Mouse (Mus musculus) neural tube, embryonic 12.5 days (tissue): ENCODE data around the gene Tenm4. TPM values are rescaled to one million over a fixed set of nuclear protein-coding genes. Genes with fewer than 3 reads are reported as not detected.

Source experiments
- ATAC-seq: fragments of 200-750 bp; cut with Nextera tagmentation; 2 replicates; pipeline ENCODE4 v1.8.0; 2017; ENCODE audit warnings: low read depth, mild to moderate bottlenecking, moderate TSS enrichment, moderate library complexity; ENCODE audit not compliant: low FRiP score
- H3K27ac ChIP-seq: fragments of 300-500 bp; sonication (generic); 2 replicates; pipeline ENCODE4 v1.5.1; 2016
- H3K27me3 ChIP-seq: fragments of 300-500 bp; sonication (generic); replicated peaks from 2 replicates; pipeline ENCODE4 v1.6.1; 2016; ENCODE audit warnings: mild to moderate bottlenecking
- H3K36me3 ChIP-seq: fragments of 300-500 bp; sonication (generic); 2 replicates; pipeline ENCODE4 v1.6.1; 2016; ENCODE audit warnings: mild to moderate bottlenecking
- H3K4me1 ChIP-seq: fragments of 300-500 bp; sonication (generic); 2 replicates; pipeline ENCODE4 v1.6.1; 2016
- H3K4me2 ChIP-seq: fragments of 300-500 bp; sonication (generic); replicated peaks from 2 replicates; pipeline ENCODE4 v1.6.1; 2016; ENCODE audit warnings: mild to moderate bottlenecking
- H3K4me3 ChIP-seq: fragments of 300-500 bp; sonication (generic); 2 replicates; pipeline ENCODE4 v1.5.1; 2016
- H3K9ac ChIP-seq: fragments of 300-500 bp; sonication (generic); 2 replicates; pipeline ENCODE4 v1.6.1; 2016; ENCODE audit warnings: mild to moderate bottlenecking
- H3K9me3 ChIP-seq: fragments of 300-500 bp; sonication (generic); 2 replicates; pipeline ENCODE4 v1.6.1; 2016; ENCODE audit warnings: mild to moderate bottlenecking
- WGBS: fragments of 180-500 bp; shearing (Covaris S2); methylation state at CpG from one replicate; pipeline ENCODE4 v1.1.7; 2016; 5-methylcytosine and 5-hydroxymethylcytosine counted together
- polyA plus RNA-seq: library from polyadenylated mRNA; unstranded; fragments of >200 nt; fragmentation: Nextera tagmentation; extraction: Ambion mirVana; gene quantifications from 2 replicates; pipeline ENCODE4 v1.2.1, GENCODE M21; 2016

The Tenm4 gene
- polyA plus RNA-seq, 1 experiment from 2014 or later, result 33.0 TPM

GRCm38 (mm10) chr7:96270684-96271083 is 99.6 kb downstream of the Tenm4 start:
- Histone ChIP-seq H3K4me2 (no peak overlapping the region), H3K9ac (no peak overlapping the region), H3K36me3 (no peaks in the 10 kb centered on the region), H3K27me3 (no peaks in the 10 kb centered on the region), H3K4me1 (no peaks in the 10 kb centered on the region), H3K27ac (no peak overlapping the region), H3K9me3 (0 out of 2 replicates have a peak, but pooled peaks cover 3% of the 10 kb centered on the region), H3K4me3 (no peak overlapping the region)
- WGBS, result 63% methylated on average over 4 of the region's 4 CpGs
- ATAC-seq, result no peak

- H3K9ac ChIP-seq, result no peak overlapping the region
- H3K4me2 ChIP-seq, result no peak overlapping the region
- 0 out of 2 replicates have a peak, but pooled peaks cover 3% of the 10 kb centered on the region for H3K9me3 ChIP-seq
- no peak for ATAC-seq
- no peak overlapping the region for H3K27ac ChIP-seq
- H3K36me3 ChIP-seq, result no peaks in the 10 kb centered on the region
- 58% methylated on average over 3 of the region's 3 CpGs for WGBS
- no peaks in the 10 kb centered on the region for H3K4me1 ChIP-seq
- no peaks in the 10 kb centered on the region for H3K27me3 ChIP-seq
- H3K4me3 ChIP-seq, result no peak overlapping the region
These were observed 101.0 kb downstream of the Tenm4 start for GRCm38 (mm10) chr7:96272068-96272467.

GRCm38 (mm10) chr7:96274486-96274885 is 103.4 kb downstream of the Tenm4 start:
- Histone ChIP-seq H3K36me3 (no peaks in the 10 kb centered on the region), H3K9me3 (0 out of 2 replicates have a peak, but pooled peaks cover 3% of the 10 kb centered on the region), H3K4me1 (peaks cover 6% of the 10 kb centered on the region; the same call in 1 of the 2 replicates), H3K4me3 (no peak overlapping the region), H3K9ac (no peak overlapping the region), H3K4me2 (no peak overlapping the region), H3K27ac (no peak overlapping the region), H3K27me3 (no peaks in the 10 kb centered on the region)
- ATAC-seq, result no peak
- 96% methylated on average over 2 of the region's 2 CpGs for WGBS

- H3K4me1 ChIP-seq, result peaks cover 6% of the 10 kb centered on the region; the same call in 1 of the 2 replicates
- WGBS, result 57% methylated on average over 10 of the region's 10 CpGs
- H3K9me3 ChIP-seq, result 0 out of 2 replicates have a peak, but pooled peaks cover 3% of the 10 kb centered on the region
- H3K36me3 ChIP-seq, result no peaks in the 10 kb centered on the region
- no peak for ATAC-seq
- no peak overlapping the region for H3K4me3 ChIP-seq
- H3K27ac ChIP-seq, result no peak overlapping the region
- H3K9ac ChIP-seq, result no peak overlapping the region
- H3K27me3 ChIP-seq, result no peaks in the 10 kb centered on the region
- H3K4me2 ChIP-seq, result no peak overlapping the region
These were observed 106.5 kb downstream of the Tenm4 start for GRCm38 (mm10) chr7:96277550-96277949.

GRCm38 (mm10) chr7:96278378-96278777 is 107.3 kb downstream of the Tenm4 start:
- Histone ChIP-seq H3K4me3 (no peak overlapping the region), H3K4me1 (peaks cover 6% of the 10 kb centered on the region; the same call in 1 of the 2 replicates), H3K36me3 (no peaks in the 10 kb centered on the region), H3K27ac (no peak overlapping the region), H3K9me3 (0 out of 2 replicates have a peak, but pooled peaks cover 3% of the 10 kb centered on the region), H3K27me3 (no peaks in the 10 kb centered on the region), H3K9ac (no peak overlapping the region), H3K4me2 (no peak overlapping the region)
- no peak for ATAC-seq
- 89% methylated on average over 11 of the region's 11 CpGs for WGBS

GRCm38 (mm10) chr7:96280795-96281194 is 109.7 kb downstream of the Tenm4 start:
- no peak for ATAC-seq
- H3K36me3 ChIP-seq, result no peaks in the 10 kb centered on the region
- peaks cover 6% of the 10 kb centered on the region; the same call in 1 of the 2 replicates for H3K4me1 ChIP-seq
- H3K9me3 ChIP-seq, result no peaks in the 10 kb centered on the region
- WGBS, result 76% methylated on average over 4 of the region's 4 CpGs
- H3K4me2 ChIP-seq, result no peak overlapping the region
- no peak overlapping the region for H3K9ac ChIP-seq
- no peak overlapping the region for H3K4me3 ChIP-seq
- no peaks in the 10 kb centered on the region for H3K27me3 ChIP-seq
- no peak overlapping the region for H3K27ac ChIP-seq

GRCm38 (mm10) chr7:96290576-96290975 is 119.5 kb downstream of the Tenm4 start:
- ATAC-seq, result no peak
- H3K4me3 ChIP-seq, result no peak overlapping the region
- H3K4me1 ChIP-seq, result no peaks in the 10 kb centered on the region
- no peak overlapping the region for H3K9ac ChIP-seq
- no peaks in the 10 kb centered on the region for H3K36me3 ChIP-seq
- no peak overlapping the region for H3K27ac ChIP-seq
- no peaks in the 10 kb centered on the region for H3K27me3 ChIP-seq
- no peak overlapping the region for H3K4me2 ChIP-seq
- WGBS, result 65% methylated on average over 2 of the region's 2 CpGs
- H3K9me3 ChIP-seq, result no peaks in the 10 kb centered on the region

- Histone ChIP-seq H3K27me3 (no peaks in the 10 kb centered on the region), H3K9me3 (no peaks in the 10 kb centered on the region), H3K4me2 (no peak overlapping the region), H3K9ac (no peak overlapping the region), H3K4me1 (no peaks in the 10 kb centered on the region), H3K36me3 (no peaks in the 10 kb centered on the region), H3K27ac (no peak overlapping the region), H3K4me3 (no peak overlapping the region)
- WGBS, result 94% methylated on average over 5 of the region's 5 CpGs
- no peak for ATAC-seq
These were observed 124.9 kb downstream of the Tenm4 start for GRCm38 (mm10) chr7:96295959-96296358.

GRCm38 (mm10) chr7:96300826-96301397 is 129.9 kb downstream of the Tenm4 start:
- no peak for ATAC-seq
- Histone ChIP-seq H3K9ac (no peak overlapping the region), H3K4me3 (no peak overlapping the region), H3K4me1 (0 out of 2 replicates have a peak, but pooled peaks cover 4% of the 10 kb centered on the region), H3K9me3 (no peaks in the 10 kb centered on the region), H3K27ac (no peak overlapping the region), H3K27me3 (no peaks in the 10 kb centered on the region), H3K4me2 (no peak overlapping the region), H3K36me3 (no peaks in the 10 kb centered on the region)
- WGBS, result 91% methylated on average over 8 of the region's 8 CpGs

GRCm38 (mm10) chr7:96301813-96302212 is 130.8 kb downstream of the Tenm4 start:
- Histone ChIP-seq H3K27ac (no peak overlapping the region), H3K36me3 (no peaks in the 10 kb centered on the region), H3K27me3 (no peaks in the 10 kb centered on the region), H3K4me1 (0 out of 2 replicates have a peak, but pooled peaks cover 4% of the 10 kb centered on the region), H3K9me3 (no peaks in the 10 kb centered on the region), H3K4me3 (no peak overlapping the region), H3K4me2 (no peak overlapping the region), H3K9ac (no peak overlapping the region)
- no peak for ATAC-seq
- WGBS, result 69% methylated on average over 3 of the region's 3 CpGs

- no peaks in the 10 kb centered on the region for H3K9me3 ChIP-seq
- 47% methylated on average over 2 of the region's 2 CpGs for WGBS
- no peak overlapping the region for H3K27ac ChIP-seq
- 0 out of 2 replicates have a peak, but pooled peaks cover 4% of the 10 kb centered on the region for H3K4me1 ChIP-seq
- no peak overlapping the region for H3K4me2 ChIP-seq
- H3K9ac ChIP-seq, result no peak overlapping the region
- no peak overlapping the region for H3K4me3 ChIP-seq
- no peaks in the 10 kb centered on the region for H3K36me3 ChIP-seq
- no peaks in the 10 kb centered on the region for H3K27me3 ChIP-seq
- ATAC-seq, result no peak
These were observed 132.9 kb downstream of the Tenm4 start for GRCm38 (mm10) chr7:96303963-96304362.

GRCm38 (mm10) chr7:96305382-96305935 is 134.4 kb downstream of the Tenm4 start:
- H3K36me3 ChIP-seq, result no peaks in the 10 kb centered on the region
- ATAC-seq, result no peak
- H3K9ac ChIP-seq, result no peak overlapping the region
- 0 out of 2 replicates have a peak, but pooled peaks cover 4% of the 10 kb centered on the region for H3K4me1 ChIP-seq
- H3K9me3 ChIP-seq, result no peaks in the 10 kb centered on the region
- H3K4me3 ChIP-seq, result no peak overlapping the region
- H3K27me3 ChIP-seq, result no peaks in the 10 kb centered on the region
- H3K27ac ChIP-seq, result no peak overlapping the region
- WGBS, result 51% methylated on average over 5 of the region's 5 CpGs
- no peak overlapping the region for H3K4me2 ChIP-seq

GRCm38 (mm10) chr7:96308106-96308505 is 137.1 kb downstream of the Tenm4 start:
- Histone ChIP-seq H3K27ac (no peak overlapping the region), H3K27me3 (no peaks in the 10 kb centered on the region), H3K9me3 (no peaks in the 10 kb centered on the region), H3K4me3 (no peak overlapping the region), H3K36me3 (no peaks in the 10 kb centered on the region), H3K4me1 (0 out of 2 replicates have a peak, but pooled peaks cover 4% of the 10 kb centered on the region), H3K9ac (no peak overlapping the region), H3K4me2 (no peak overlapping the region)
- WGBS, result 53% methylated on average over 6 of the region's 6 CpGs
- no peak for ATAC-seq
